Mouse (Mus musculus) cortical plate, adult 2 months (tissue): ENCODE measurements at regions not wholly inside any gene's neighbourhood (a gene's known extent, or its start where the extent isn't known, plus 50 kb on each side); places are given as distances from the start of the nearest gene placed in this dataset.

ENCODE experiments used
- CTCF ChIP-seq: fragments of 200-500 bp; IDR thresholded peaks from 2 replicates; pipeline ENCODE4 v1.5.1; 2011; ENCODE audit warnings: mild to moderate bottlenecking, control low read depth, low read length; ENCODE audit not compliant: insufficient read depth; ENCODE audit errors: extremely low read depth
- POLR2A ChIP-seq: fragments of 200-500 bp; IDR thresholded peaks from 2 replicates; pipeline ENCODE4 v1.6.1; 2011; ENCODE audit warnings: mild to moderate bottlenecking, low read length, control low read depth; ENCODE audit not compliant: insufficient read depth; ENCODE audit errors: extremely low read depth

GRCm38 (mm10) chrX:11387200-11387940, 59.7 kb downstream of the H2al1j start:
- TF ChIP-seq CTCF: no peak
- TF ChIP-seq POLR2A: no peak
